Mouse (Mus musculus): ENCODE results near the gene Rbms2. TPM values are rescaled to one million over a fixed set of nuclear protein-coding genes. Genes with fewer than 3 reads are reported as not detected.
"Not testable (repeated sequence)": the region's sequence is repeated elsewhere in the genome, so short reads cannot be mapped to it uniquely, and the experiment has no call there.

Rbms2 gene
- polyA plus RNA-seq, 1 experiment = 137 TPM

DNA sequence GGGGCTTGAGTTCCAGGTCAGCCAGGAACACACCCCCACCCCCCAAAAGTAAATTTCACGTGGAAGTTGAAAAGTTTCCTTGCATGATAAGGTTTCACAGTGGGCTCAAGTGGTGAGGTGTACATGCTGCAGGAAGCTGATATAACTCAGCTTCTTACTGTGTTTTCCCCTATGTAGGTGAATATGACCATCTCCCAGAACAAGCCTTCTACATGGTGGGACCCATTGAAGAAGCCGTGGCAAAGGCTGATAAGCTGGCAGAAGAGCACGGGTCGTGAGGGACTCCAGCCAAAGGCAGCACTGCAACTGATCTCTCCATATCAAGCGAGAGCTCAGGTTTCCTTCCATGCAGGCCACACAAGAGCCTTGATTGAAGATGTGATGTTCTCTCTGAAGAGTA, 90.3 kb downstream of the Rbms2 start:
- no peak overlapping the region for H3K9ac ChIP-seq (ENCODE audit: low read depth, poor library complexity, severe bottlenecking)
- H3K9me3 ChIP-seq (replicated peaks; ENCODE audit: control insufficient read depth, insufficient read depth, low read length, poor library complexity, severe bottlenecking) = no peaks in the 10 kb centered on the region
- H3K4me3 ChIP-seq (ENCODE audit: low read depth, low read length) = no peak overlapping the region
- no peaks in the 10 kb centered on the region for H3K4me1 ChIP-seq (ENCODE audit: control insufficient read depth, insufficient read depth, low read length)
- TF ChIP-seq EP300 (IDR thresholded peaks at IDR 0.05; ENCODE audit: insufficient read depth, low read depth, low read length) (no peak), POLR2A (IDR thresholded peaks at IDR 0.05; ENCODE audit: insufficient read depth, low read length) (no peak), CTCF (IDR thresholded peaks at IDR 0.05; ENCODE audit: low read depth, low read length) (no peak)
- no peaks in the 10 kb centered on the region for H3K27me3 ChIP-seq (ENCODE audit: control insufficient read depth, insufficient read depth, low read length, poor library complexity, severe bottlenecking)
- no peak overlapping the region for H3K27ac ChIP-seq (ENCODE audit: insufficient read depth, low read length)
- peaks cover 56% of the 10 kb centered on the region for H3K36me3 ChIP-seq (ENCODE audit: control insufficient read depth, insufficient read depth, low read length, poor library complexity, severe bottlenecking)

DNA sequence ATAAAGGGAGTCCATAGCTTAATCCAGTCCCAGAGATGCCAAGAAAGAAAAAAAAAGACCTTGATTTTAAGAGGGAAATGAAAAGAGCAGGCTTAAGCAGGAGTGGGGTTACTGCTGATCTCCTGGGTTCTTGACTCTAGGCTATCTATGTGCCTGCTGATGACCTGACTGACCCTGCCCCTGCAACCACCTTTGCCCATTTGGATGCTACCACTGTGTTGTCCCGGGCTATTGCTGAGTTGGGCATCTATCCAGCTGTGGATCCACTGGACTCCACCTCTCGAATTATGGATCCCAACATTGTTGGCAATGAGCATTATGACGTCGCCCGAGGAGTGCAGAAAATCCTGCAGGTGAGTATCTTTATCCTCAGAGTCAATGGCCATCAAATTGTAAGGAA, 91.9 kb downstream of the Rbms2 start:
- no peaks in the 10 kb centered on the region for H3K27me3 ChIP-seq (ENCODE audit: control insufficient read depth, insufficient read depth, low read length, poor library complexity, severe bottlenecking)
- no peak overlapping the region for H3K4me3 ChIP-seq (ENCODE audit: low read depth, low read length)
- H3K9me3 ChIP-seq (replicated peaks; ENCODE audit: control insufficient read depth, insufficient read depth, low read length, poor library complexity, severe bottlenecking) = no peaks in the 10 kb centered on the region
- no peaks in the 10 kb centered on the region for H3K4me1 ChIP-seq (ENCODE audit: control insufficient read depth, insufficient read depth, low read length)
- no peak overlapping the region for H3K9ac ChIP-seq (ENCODE audit: low read depth, poor library complexity, severe bottlenecking)
- TF ChIP-seq POLR2A (IDR thresholded peaks at IDR 0.05; ENCODE audit: insufficient read depth, low read length) (no peak), EP300 (IDR thresholded peaks at IDR 0.05; ENCODE audit: insufficient read depth, low read depth, low read length) (no peak), CTCF (IDR thresholded peaks at IDR 0.05; ENCODE audit: low read depth, low read length) (no peak)
- H3K27ac ChIP-seq (ENCODE audit: insufficient read depth, low read length) = no peak overlapping the region
- H3K36me3 ChIP-seq (ENCODE audit: control insufficient read depth, insufficient read depth, low read length, poor library complexity, severe bottlenecking) = peaks cover 65% of the 10 kb centered on the region

- H3K9ac ChIP-seq (ENCODE audit: low read depth, poor library complexity, severe bottlenecking); H3K9me3 ChIP-seq (replicated peaks; ENCODE audit: control insufficient read depth, insufficient read depth, low read length, poor library complexity, severe bottlenecking); H3K27ac ChIP-seq (ENCODE audit: insufficient read depth, low read length); H3K27me3 ChIP-seq (ENCODE audit: control insufficient read depth, insufficient read depth, low read length, poor library complexity, severe bottlenecking); H3K4me1 ChIP-seq (ENCODE audit: control insufficient read depth, insufficient read depth, low read length); H3K4me3 ChIP-seq (ENCODE audit: low read depth, low read length): not testable (repeated sequence)
- peaks cover 65% of the 10 kb centered on the region for H3K36me3 ChIP-seq (ENCODE audit: control insufficient read depth, insufficient read depth, low read length, poor library complexity, severe bottlenecking)
Measured at GRCm38 (mm10) chr10:128087216-128087615, 92.9 kb downstream of the Rbms2 start.

- H3K4me1 ChIP-seq (ENCODE audit: control insufficient read depth, insufficient read depth, low read length) = no peaks in the 10 kb centered on the region
- no peak overlapping the region for H3K27ac ChIP-seq (ENCODE audit: insufficient read depth, low read length)
- no peak overlapping the region for H3K9ac ChIP-seq (ENCODE audit: low read depth, poor library complexity, severe bottlenecking)
- H3K9me3 ChIP-seq (replicated peaks; ENCODE audit: control insufficient read depth, insufficient read depth, low read length, poor library complexity, severe bottlenecking) = no peaks in the 10 kb centered on the region
- TF ChIP-seq EP300 (IDR thresholded peaks at IDR 0.05; ENCODE audit: insufficient read depth, low read depth, low read length) (no peak), CTCF (IDR thresholded peaks at IDR 0.05; ENCODE audit: low read depth, low read length) (peak; percentile 51), POLR2A (IDR thresholded peaks at IDR 0.05; ENCODE audit: insufficient read depth, low read length) (no peak)
- no peak overlapping the region for H3K4me3 ChIP-seq (ENCODE audit: low read depth, low read length)
- H3K27me3 ChIP-seq (ENCODE audit: control insufficient read depth, insufficient read depth, low read length, poor library complexity, severe bottlenecking) = no peaks in the 10 kb centered on the region
- peaks cover 65% of the 10 kb centered on the region for H3K36me3 ChIP-seq (ENCODE audit: control insufficient read depth, insufficient read depth, low read length, poor library complexity, severe bottlenecking)
Measured at GRCm38 (mm10) chr10:128086391-128086790, 93.7 kb downstream of the Rbms2 start.

- H3K4me3 ChIP-seq (ENCODE audit: low read depth, low read length) = peak overlapping the region; percentile 99
- H3K36me3 ChIP-seq (ENCODE audit: control insufficient read depth, insufficient read depth, low read length, poor library complexity, severe bottlenecking) = peaks cover 51% of the 10 kb centered on the region
- no peaks in the 10 kb centered on the region for H3K9me3 ChIP-seq (replicated peaks; ENCODE audit: control insufficient read depth, insufficient read depth, low read length, poor library complexity, severe bottlenecking)
- peak overlapping the region; percentile 87 for H3K9ac ChIP-seq (ENCODE audit: low read depth, poor library complexity, severe bottlenecking)
- no peak for TF ChIP-seq EP300 (IDR thresholded peaks at IDR 0.05; ENCODE audit: insufficient read depth, low read depth, low read length)
- TF ChIP-seq CTCF (IDR thresholded peaks at IDR 0.05; ENCODE audit: low read depth, low read length) = no peak
- TF ChIP-seq POLR2A (IDR thresholded peaks at IDR 0.05; ENCODE audit: insufficient read depth, low read length) = no peak
- H3K4me1 ChIP-seq (ENCODE audit: control insufficient read depth, insufficient read depth, low read length) = no peaks in the 10 kb centered on the region
- no peaks in the 10 kb centered on the region for H3K27me3 ChIP-seq (ENCODE audit: control insufficient read depth, insufficient read depth, low read length, poor library complexity, severe bottlenecking)
- H3K27ac ChIP-seq (ENCODE audit: insufficient read depth, low read length) = 0 out of 2 replicates have a peak overlapping the region, but pooled peaks have one; percentile 9
Measured at GRCm38 (mm10) chr10:128084160-128084559, 95.9 kb downstream of the Rbms2 start.

DNA sequence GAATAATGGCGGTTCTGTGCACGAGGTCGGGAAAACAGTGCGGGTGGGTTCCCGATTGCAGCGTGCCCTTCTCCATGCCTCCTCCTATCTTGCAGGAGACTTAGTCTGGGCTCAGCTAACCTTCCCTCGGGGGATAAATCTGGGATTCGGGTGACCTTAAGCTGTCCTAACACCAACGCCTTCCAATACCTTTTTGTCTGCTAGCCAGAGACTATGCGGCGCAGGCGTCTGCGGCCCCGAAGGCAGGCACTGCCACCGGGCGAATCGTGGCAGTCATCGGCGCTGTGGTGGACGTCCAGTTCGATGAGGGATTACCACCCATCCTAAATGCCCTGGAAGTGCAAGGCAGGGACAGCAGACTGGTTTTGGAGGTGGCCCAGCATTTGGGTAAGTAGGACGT, 96.4 kb downstream of the Rbms2 start:
- Histone ChIP-seq H3K4me3 (ENCODE audit: low read depth, low read length) (peak overlapping the region; percentile 99), H3K27ac (ENCODE audit: insufficient read depth, low read length) (peak overlapping the region; percentile 9; the same call in 1 of the 2 replicates), H3K9me3 (replicated peaks; ENCODE audit: control insufficient read depth, insufficient read depth, low read length, poor library complexity, severe bottlenecking) (no peaks in the 10 kb centered on the region), H3K36me3 (ENCODE audit: control insufficient read depth, insufficient read depth, low read length, poor library complexity, severe bottlenecking) (peaks cover 46% of the 10 kb centered on the region), H3K9ac (ENCODE audit: low read depth, poor library complexity, severe bottlenecking) (peak overlapping the region; percentile 87), H3K4me1 (ENCODE audit: control insufficient read depth, insufficient read depth, low read length) (no peaks in the 10 kb centered on the region), H3K27me3 (ENCODE audit: control insufficient read depth, insufficient read depth, low read length, poor library complexity, severe bottlenecking) (no peaks in the 10 kb centered on the region)
- TF ChIP-seq EP300 (IDR thresholded peaks at IDR 0.05; ENCODE audit: insufficient read depth, low read depth, low read length) (no peak), POLR2A (IDR thresholded peaks at IDR 0.05; ENCODE audit: insufficient read depth, low read length) (no peak), CTCF (IDR thresholded peaks at IDR 0.05; ENCODE audit: low read depth, low read length) (no peak)
